Mouse (Mus musculus) layer of hippocampus, adult 8-10 months (tissue): Measurements from ENCODE around the gene Itpr2. TPM values are rescaled to one million over a fixed set of nuclear protein-coding genes. Genes with fewer than 3 reads are reported as not detected.
"Not testable (repeated sequence)": the region's sequence is repeated elsewhere in the genome, so short reads cannot be mapped to it uniquely, and the experiment has no call there.

Experiments
- DNase-seq, 2 experiments: peaks; one replicate each; pipeline ENCODE4 v3.0.0; 2022; ENCODE audit warnings: low spot score in 2 of 2
- total RNA-seq, 4 experiments: library from RNA; stranded (reverse); gene quantifications; 2 replicates each; pipeline ENCODE4 v1.2.4; 2022

The Itpr2 gene
- total RNA-seq, 4 experiments from 2014 or later, result 17.4 to 26.0 (median 21.9) TPM

- DNase-seq, result no peak
Measured at GRCm38 (mm10) chr6:146470378-146470777, 31.6 kb downstream of the Itpr2 start.

DNA sequence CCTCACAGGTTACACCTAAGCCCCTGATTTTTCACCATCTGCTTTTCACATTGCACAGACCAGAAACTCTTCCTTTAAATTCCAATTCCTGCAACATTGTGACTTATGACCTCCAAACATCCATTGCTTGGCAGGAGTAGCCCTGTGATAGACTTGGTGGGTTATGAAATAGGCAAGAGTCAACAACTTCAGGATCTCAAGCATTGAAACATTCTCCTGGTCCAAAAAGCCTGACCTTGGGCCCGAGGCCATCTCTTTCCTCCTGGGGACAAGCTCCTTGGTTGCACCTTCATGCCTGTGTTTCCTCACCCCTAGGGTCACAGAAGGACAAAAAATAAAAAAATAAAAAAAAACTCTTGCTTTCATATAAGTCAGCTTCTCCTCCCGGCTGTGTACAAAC, 32.1 kb downstream of the Itpr2 start:
- no peak for DNase-seq

- no peak for DNase-seq
Measured at GRCm38 (mm10) chr6:146468361-146468760, 33.7 kb downstream of the Itpr2 start.

DNA sequence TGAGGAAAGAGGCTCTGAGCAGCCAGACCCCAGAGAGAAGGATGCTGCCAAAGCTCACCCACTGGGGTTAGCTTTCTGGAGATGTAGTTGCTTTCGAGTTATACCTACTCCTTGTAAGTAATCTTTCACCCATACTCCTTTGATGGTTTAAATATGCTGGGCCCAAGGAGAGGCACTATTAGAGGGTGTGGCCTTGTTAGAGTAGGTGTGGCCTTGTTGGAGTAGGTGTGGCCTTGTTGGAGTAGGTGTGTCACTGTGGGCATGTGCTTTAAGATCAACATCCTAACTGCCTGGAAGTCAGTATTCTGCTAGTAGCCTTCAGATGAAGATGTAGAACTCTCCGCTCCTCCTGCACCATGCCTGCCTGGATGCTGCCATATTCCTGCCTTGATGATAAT, 37.4 kb downstream of the Itpr2 start:
- not testable (repeated sequence) for DNase-seq

DNA sequence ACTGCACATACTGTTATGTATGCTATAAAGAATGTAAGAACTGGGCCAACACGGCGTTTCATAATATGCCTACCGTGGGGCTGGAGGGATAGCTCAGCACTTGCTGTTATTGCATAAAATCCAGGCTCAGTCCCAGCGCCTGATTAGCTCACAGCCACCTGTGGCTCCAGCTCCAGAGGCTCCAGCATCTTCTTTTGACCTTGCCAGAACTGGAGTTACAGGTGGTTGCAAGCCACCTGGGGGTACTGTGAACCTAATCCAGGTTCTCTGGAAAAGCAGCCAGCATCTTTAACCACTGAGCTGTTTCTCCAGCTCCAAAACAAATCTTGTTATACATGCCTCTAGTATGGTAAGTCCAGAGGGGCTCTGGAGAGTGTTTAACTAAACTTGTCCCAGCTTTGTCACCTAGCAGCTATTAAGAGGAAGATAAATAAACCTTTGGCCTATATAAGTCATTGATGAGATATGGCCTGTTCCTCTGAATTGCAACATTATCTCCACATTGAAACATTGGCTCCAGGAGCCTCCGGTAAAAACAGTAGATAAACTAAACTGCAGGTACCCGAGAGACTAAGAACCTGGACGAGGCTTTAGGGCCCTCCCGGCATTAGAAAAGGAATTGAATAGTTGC, 37.9 kb downstream of the Itpr2 start:
- DNase-seq, result no peak

DNA sequence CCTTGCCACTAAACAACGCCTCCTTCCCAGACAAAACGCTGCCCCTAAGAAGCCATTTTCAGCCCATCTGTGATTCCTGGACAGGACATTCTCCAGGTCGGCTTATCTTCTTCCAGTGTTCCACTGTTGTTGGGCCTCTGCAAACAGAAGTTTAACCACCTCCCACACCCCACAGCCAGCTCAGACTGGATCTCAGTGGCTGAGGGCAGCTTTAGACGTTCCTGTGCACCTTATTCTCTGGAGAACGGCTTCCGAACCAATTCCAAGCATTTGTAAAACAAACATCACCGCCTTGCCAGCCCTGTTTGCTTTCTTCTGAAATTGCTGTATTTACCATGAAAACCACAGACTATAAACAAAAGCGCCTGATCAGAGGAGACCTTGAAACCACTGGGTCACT, 41.1 kb downstream of the Itpr2 start:
- DNase-seq, result no peak

- no peak for DNase-seq
Measured at GRCm38 (mm10) chr6:146458436-146458835, 43.6 kb downstream of the Itpr2 start.

DNA sequence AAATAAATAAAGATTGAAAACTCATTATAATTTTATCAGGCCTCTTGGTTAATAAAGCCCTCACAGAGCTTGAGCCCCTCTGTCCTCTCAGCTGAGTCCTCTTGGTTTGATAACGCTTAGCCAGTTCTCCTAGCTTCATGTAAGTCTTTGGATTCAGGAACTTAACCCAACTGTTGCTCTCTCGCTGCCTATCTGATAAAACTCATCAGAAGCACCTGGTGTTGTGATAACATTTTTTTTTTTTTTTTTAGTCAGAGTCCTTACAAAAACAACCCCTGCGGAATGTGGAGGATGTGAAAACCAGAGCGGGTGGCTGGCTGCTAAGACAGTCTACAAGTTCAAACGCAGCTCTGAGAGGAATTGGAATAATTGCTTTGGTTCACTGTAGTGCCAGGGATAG, 45.3 kb downstream of the Itpr2 start:
- no peak for DNase-seq

GRCm38 (mm10) chr6:146454520-146455511, 47.2 kb downstream of the Itpr2 start:
- no peak for DNase-seq

- no peak for DNase-seq
Measured at GRCm38 (mm10) chr6:146452474-146452873, 49.5 kb downstream of the Itpr2 start.

DNA sequence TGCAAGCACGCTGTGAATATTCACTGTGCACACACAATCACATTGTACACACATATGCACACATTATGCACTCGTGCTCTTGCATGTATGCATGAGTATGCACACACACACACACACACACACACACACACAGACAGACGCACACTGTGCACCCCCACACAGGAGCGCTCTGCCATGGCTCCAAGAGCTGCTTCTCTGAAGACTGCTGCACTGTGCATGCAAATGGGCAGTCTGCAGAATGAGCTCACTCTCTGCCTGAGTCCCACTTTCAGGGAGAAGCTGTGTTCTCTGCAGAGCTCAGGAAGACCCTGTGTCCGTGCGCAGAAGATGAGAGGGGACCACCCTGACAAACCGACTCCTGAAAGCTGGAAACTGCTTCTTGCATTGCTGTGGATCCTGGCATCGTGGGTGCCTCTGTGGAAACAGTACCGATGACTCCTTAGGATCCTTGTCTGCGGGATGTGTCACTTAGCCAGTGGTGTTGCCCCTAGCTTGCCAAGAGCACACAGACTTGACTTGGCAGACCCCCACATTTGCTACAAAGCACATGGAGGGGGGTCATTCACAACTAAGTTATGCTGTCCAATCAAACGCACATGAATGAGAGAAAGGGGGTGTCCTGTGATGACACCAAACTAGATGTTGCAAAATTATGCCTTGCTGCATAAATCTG, 55.9 kb downstream of the Itpr2 start:
- no peak for DNase-seq

DNA sequence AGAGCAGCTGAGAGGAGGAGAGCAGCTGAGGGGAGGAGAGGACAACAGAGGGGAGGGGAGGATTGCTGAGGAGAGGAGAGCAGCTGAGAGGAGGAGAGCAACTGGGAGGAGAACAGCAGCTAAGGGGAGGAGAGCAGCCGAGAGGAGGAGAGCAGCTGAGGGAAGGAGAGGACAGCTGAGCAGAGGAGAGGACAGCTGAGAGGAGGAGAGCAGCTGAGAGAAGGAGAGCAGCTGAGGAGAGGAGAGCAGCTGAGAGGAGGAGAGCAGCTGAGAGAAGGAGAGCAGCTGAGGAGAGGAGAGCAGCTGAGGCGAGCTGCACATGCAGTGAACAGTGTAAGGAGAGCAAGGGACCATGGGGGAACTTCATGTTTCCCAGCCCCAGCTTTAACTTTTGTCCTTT, 62.2 kb downstream of the Itpr2 start:
- DNase-seq, result no peak

DNA sequence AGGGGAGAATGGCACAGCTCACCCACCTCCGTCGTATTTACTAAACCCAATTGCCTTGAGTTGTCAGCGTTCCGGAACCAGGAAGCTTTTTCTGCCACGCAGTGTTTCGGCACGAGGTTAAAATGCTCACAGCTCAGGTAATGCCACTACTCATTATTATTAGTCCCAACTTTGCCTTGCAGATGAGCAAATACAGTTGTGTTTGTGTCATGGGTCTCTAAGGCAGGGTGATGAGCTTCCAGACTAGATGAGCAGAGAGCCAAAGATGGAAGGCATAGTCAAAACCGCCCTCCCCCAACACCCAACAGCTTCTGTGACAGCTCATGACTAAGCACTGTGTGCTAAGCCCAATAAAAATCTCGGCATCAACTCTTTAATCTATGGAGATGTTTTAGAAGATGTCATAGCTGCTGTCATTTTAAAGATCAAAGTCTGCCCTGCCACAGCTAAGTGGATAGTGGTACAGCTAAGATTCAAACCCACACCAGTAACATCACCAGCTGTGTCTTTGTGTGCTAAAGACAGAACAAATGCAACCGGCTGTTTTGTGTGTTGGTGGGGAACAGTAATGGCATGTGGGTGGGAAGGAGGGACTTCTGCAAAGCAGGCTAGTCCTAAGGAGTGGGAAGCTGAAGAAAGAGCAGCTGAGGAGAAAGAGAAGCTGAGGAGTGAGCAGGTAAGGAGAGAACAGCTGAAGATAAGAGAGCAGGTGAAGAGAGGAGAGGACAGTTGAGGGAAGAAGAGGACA, 62.8 kb downstream of the Itpr2 start:
- no peak for DNase-seq

DNA sequence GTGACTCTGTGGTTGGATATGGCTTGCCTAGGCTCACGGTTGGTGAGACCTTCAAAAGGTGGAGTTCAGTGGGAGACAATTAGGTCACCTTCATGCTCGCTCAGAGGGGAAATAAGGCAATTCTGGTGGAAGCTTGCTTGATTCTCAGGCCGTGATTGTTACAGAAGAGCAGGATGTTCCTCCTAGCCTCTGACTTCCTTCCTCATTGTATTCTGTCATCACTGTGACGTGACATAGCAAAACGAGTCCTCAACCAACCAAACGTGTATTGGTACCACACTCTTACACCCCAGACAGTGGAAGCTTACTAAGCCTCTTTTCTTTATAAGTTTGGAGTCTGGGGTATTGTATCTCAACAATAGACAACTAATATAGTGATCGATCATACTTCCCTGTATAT, 64.0 kb downstream of the Itpr2 start:
- DNase-seq, result no peak

DNA sequence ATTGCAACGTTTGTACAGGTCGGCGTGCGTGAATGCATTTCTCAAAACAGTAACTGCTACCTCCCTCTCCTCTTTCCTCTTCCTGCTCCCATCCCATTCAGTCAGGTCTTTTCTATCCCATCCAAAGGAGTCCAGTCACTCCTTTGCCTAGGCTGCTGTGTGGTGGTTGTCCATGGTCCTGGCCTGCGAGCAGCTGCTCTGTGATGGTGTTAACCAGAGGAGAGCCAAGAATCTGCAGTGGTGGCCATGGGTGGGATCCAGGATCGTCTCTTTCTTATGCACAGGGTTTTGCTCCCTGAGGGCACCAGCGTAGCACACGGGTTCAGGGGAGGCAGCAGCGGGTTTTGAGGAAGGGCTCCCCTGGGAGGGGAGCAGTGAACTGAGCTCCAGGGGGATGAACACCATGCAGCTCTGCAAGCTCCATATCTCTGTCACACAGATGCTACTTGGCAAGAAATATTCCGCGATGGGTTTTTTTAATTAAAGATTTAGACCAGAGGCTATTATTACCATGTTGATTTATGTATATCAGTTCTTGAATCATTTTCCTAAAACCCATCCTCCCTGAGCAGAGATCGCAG, 65.0 kb downstream of the Itpr2 start:
- DNase-seq, result no peak

DNA sequence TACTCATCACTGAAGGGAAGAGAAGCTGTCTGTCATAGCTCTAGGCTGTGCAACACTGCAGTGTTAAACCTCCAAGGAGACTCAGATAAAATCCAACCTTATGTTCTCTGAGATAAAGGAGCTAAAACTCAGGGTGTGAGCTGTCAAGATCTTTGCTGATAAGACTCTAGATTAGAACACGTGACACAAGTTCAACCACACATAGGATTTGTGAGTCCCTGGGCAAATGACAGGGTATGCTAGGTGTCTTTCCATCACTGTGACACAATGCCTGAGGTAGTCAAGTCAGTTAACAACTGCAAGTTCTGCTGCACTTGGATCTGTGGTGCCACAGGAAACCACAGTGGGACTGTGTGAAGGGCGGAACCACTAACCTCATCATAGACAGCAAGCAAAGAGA, 67.8 kb downstream of the Itpr2 start:
- no peak for DNase-seq

DNA sequence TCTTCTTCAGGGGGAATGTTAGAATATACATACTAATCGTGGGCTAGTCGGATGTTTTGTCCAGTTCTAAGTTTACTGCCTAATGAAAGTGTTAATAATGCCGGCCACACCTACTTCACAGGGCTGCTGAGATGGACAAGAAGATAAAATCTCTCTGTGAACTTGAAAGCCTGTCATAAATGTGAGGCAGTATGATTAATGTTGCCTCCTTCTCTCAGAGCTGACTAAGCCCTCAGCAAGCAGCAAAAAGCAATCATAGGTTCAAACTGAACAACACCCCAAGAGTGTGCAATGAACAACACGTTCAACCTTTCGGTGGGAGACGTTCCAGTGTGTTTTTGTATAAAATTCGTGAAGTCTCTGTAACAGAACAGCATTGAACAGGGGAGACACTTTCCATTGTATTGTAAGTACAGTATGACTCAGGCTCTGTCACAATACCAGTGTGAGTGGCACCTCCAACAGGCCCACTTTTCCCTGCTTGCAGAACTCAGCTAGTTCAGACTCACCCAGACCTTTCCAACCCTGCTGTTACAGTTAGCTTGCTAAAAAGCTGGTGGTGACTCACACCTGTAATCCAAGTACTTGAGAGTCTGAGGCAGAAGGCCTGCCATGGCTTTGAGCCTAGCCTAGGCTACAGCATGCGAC, 69.7 kb downstream of the Itpr2 start:
- no peak for DNase-seq

- no peak for DNase-seq
Measured at GRCm38 (mm10) chr6:146431777-146432176, 70.2 kb downstream of the Itpr2 start.

DNA sequence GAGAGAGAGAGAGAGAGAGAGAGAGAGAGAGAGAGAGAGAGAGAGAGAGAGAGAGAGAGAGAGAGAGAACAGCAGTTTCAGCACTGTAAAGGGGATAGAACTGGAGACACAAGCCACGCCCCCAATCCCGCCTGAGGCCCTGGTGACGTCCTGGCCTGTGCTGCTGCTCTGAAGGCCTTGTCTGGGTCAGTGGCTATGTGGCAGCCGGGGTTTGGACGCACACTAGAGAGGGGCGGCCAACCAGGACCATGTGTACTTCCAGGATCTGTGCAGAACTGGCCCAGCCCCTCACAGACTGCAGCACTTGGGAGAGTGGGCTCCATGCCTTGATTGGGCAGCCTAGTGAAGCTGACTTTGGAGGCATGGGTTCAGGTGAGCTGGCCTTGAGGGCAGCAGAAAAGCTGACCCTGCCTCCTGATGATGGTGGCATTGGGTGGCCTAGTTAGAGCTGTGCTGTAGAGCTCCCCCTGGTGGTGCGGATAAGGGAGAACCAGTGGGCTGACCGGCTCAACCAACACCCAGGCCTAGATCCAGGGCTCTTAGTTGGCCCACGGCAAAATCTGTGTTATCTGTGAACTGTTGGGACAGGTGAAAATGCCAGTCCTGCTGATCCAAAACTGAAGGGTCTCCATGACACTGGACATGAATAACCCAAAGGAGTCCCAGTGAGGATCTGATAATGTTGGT, 72.2 kb downstream of the Itpr2 start:
- DNase-seq, result peak in 1 of 2 experiments; percentile 20

GRCm38 (mm10) chr6:146424778-146425177, 77.2 kb downstream of the Itpr2 start:
- no peak for DNase-seq
